Comparison of ENCODE assay signal across 12 mouse cellular contexts in the genomic region with DNA sequence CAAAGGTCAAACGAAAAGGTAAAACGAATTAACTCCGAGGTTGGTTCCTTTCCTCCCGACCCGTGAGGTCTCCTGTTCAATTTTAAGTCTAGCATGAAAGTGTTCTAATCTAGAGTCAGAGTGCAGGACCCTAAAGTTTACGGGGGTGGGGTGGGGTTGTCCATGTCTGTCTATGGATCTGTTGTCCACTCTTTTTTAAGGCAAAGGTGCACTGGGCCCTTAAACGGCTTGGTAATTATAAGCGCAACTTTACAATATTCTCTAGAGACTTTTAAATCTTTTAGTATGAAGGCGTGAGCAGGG. TPM values are rescaled to one million over a fixed set of nuclear protein-coding genes. Genes with fewer than 3 reads are reported as not detected.
DNase-seq lines count a peak whose midpoint lies in the region; ATAC-seq lines count a peak whose summit lies in the region.
"Had no signal": no experiment of that assay in that cellular context is flagged by ENCODE, and none has a peak within 500 bp of the region (broad histone marks: within the 10 kb centered on the region; RNA-seq: fewer than 3 reads in every experiment).

No protein-coding gene starts in this region.

- H3K4me3 ChIP-seq in kidney, embryonic 16.5 days (ENCODE audit: low read length) = peak overlapping the region; percentile 61; the same call in 1 of the 2 replicates
- peak overlapping the region; percentile 67 for H3K4me3 ChIP-seq in forebrain, embryonic 10.5 days
- H3K4me3 ChIP-seq in intestine, embryonic 16.5 days (ENCODE audit: low read length) = peak overlapping the region; percentile 60
- peak overlapping the region; percentile 51 for H3K4me3 ChIP-seq in neural tube, embryonic 13.5 days

- H3K9me3 ChIP-seq in kidney, embryonic 16.5 days (ENCODE audit: low read length) = no peaks in the 10 kb centered on the region
- no peaks in the 10 kb centered on the region for H3K9me3 ChIP-seq in forebrain, embryonic 10.5 days
- no peaks in the 10 kb centered on the region for H3K9me3 ChIP-seq in intestine, embryonic 16.5 days (ENCODE audit: control insufficient read depth, low read length)
- no peaks in the 10 kb centered on the region for H3K9me3 ChIP-seq in neural tube, embryonic 13.5 days

- intact Hi-C loops in gastrocnemius, postnatal 14 days (cut with DNase I; ENCODE audit: low total_unique reads) = no loop called here

- H3K36me3 ChIP-seq in kidney, embryonic 16.5 days (ENCODE audit: insufficient read depth, low read length) = no peaks in the 10 kb centered on the region
- no peaks in the 10 kb centered on the region for H3K36me3 ChIP-seq in forebrain, embryonic 10.5 days (replicated peaks)
- no peaks in the 10 kb centered on the region for H3K36me3 ChIP-seq in intestine, embryonic 16.5 days (ENCODE audit: control insufficient read depth, insufficient read depth, low read length)
- H3K36me3 ChIP-seq in neural tube, embryonic 13.5 days = no peaks in the 10 kb centered on the region
- H3K36me3 ChIP-seq: G1E had no signal

- peaks cover 8% of the 10 kb centered on the region; the same call in 1 of the 2 replicates for H3K4me1 ChIP-seq in kidney, embryonic 16.5 days (ENCODE audit: insufficient read depth, low read length)
- peaks cover 36% of the 10 kb centered on the region for H3K4me1 ChIP-seq in forebrain, embryonic 10.5 days
- no peaks in the 10 kb centered on the region for H3K4me1 ChIP-seq in intestine, embryonic 16.5 days (ENCODE audit: control insufficient read depth, insufficient read depth, low read length)
- peaks cover 14% of the 10 kb centered on the region for H3K4me1 ChIP-seq in neural tube, embryonic 13.5 days (replicated peaks)

- WGBS in kidney, embryonic 16.5 days = 3% methylated on average over 9 of the region's 9 CpGs
- WGBS in forebrain, embryonic 10.5 days = under 1% methylated on average over 9 of the region's 9 CpGs
- WGBS in intestine, embryonic 16.5 days = 1% methylated on average over 9 of the region's 9 CpGs
- under 1% methylated on average over 9 of the region's 9 CpGs for whole genome bisulfite sequencing in neural tube, embryonic 13.5 days

- H3K27me3 ChIP-seq in kidney, embryonic 16.5 days (ENCODE audit: insufficient read depth, low read length) = peaks cover 87% of the 10 kb centered on the region
- peaks cover 100% of the 10 kb centered on the region for H3K27me3 ChIP-seq in forebrain, embryonic 10.5 days (ENCODE audit: poor library complexity, severe bottlenecking)
- H3K27me3 ChIP-seq in intestine, embryonic 16.5 days (replicated peaks; ENCODE audit: control insufficient read depth, insufficient read depth, low read length) = peaks cover 63% of the 10 kb centered on the region
- H3K27me3 ChIP-seq in neural tube, embryonic 13.5 days = peaks cover 97% of the 10 kb centered on the region

- no peak overlapping the region for H3K4me2 ChIP-seq in kidney, embryonic 16.5 days (replicated peaks; ENCODE audit: low read depth, low read length)
- H3K4me2 ChIP-seq in intestine, embryonic 16.5 days (ENCODE audit: low read depth, low read length) = peak overlapping the region; percentile 99; the same call in 1 of the 2 replicates
- H3K4me2 ChIP-seq in neural tube, embryonic 13.5 days = peak overlapping the region; percentile 76

- H3K9ac ChIP-seq in kidney, embryonic 16.5 days (replicated peaks; ENCODE audit: low read length) = no peak overlapping the region
- H3K9ac ChIP-seq in intestine, embryonic 16.5 days (ENCODE audit: low read depth, low read length) = no peak overlapping the region
- H3K9ac ChIP-seq in neural tube, embryonic 13.5 days = peak overlapping the region; percentile 68

- H3K27ac ChIP-seq in kidney, embryonic 16.5 days (ENCODE audit: low read length) = no peak overlapping the region
- no peak overlapping the region for H3K27ac ChIP-seq in forebrain, embryonic 10.5 days
- H3K27ac ChIP-seq in intestine, embryonic 16.5 days (ENCODE audit: low read length) = no peak overlapping the region
- peak overlapping the region; percentile 84 for H3K27ac ChIP-seq in neural tube, embryonic 13.5 days (replicated peaks)

- no peak for ATAC-seq in kidney, embryonic 16.5 days (ENCODE audit: low FRiP score, low TSS enrichment)
- no peak for ATAC-seq in intestine, embryonic 16.5 days
- ATAC-seq in neural tube, embryonic 13.5 days (ENCODE audit: low read depth) = no peak
- ATAC-seq in activated CD4-positive, CD25-positive, alpha-beta regulatory T cell, adult 4 months = no peak

- no peak for DNase-seq in kidney, postnatal 10 days
- peak; percentile 32 for DNase-seq in forebrain, embryonic 10.5 days (ENCODE audit: extremely low spot score, low spot score)
- DNase-seq in retina, postnatal 1 day = no peak
- no peak for DNase-seq in gastrocnemius, postnatal 14 days
- DNase-seq: thymus, postnatal 36 days had no signal

RNA-seq across cellular contexts. Expression of a gene that starts 0.9 kb away (rescaled TPM):
- 2.1 and 3.0 TPM in 2 replicates for polyA plus RNA-seq in kidney, embryonic 16.5 days (2015; fragmentation: Nextera tagmentation; extraction: Ambion mirVana)
- 9.5 and 9.6 TPM in 2 replicates for polyA plus RNA-seq in forebrain, embryonic 10.5 days (2016; fragmentation: Nextera tagmentation; extraction: Ambion mirVana)
- polyA plus RNA-seq in intestine, embryonic 16.5 days (2015; fragmentation: Nextera tagmentation; extraction: Ambion mirVana) = 4.9 and 6.7 TPM in 2 replicates
- polyA plus RNA-seq in neural tube, embryonic 13.5 days (2015; fragmentation: Nextera tagmentation; extraction: Ambion mirVana) = 133 and 169 TPM in 2 replicates
- 1 to 10 TPM in 1 of 2 experiments, under 1 TPM in 1; 0.41 to 1.3 TPM for total RNA-seq in gastrocnemius, postnatal 14 days (2021)
- polyA plus RNA-seq in activated CD4-positive, CD25-positive, alpha-beta regulatory T cell, adult 4 months (2017; shearing (Covaris generic)) = not detected
- total RNA-seq: common myeloid progenitor, adult 5-6 weeks; megakaryocyte, adult 5-6 weeks had no signal
- polyA plus RNA-seq: G1E had no signal

Comparison
In these comparisons a context has a peak if more than half of its experiments do, and no peak if none do; other contexts are left out.
1. RNA of a gene that starts 0.9 kb away (polyA plus RNA-seq): 133 to 169 TPM in neural tube, embryonic 13.5 days; 9.5 to 9.6 TPM in forebrain, embryonic 10.5 days, 4.9 to 6.7 TPM in intestine, embryonic 16.5 days, 2.1 to 3.0 TPM in kidney, embryonic 16.5 days and not detected in activated CD4-positive, CD25-positive, alpha-beta regulatory T cell, adult 4 months; every median in the first group is over 10 times any median in the second.
2. Peak in every context shown above with its lines, with median percentiles within 50 percentile points of each other: H3K4me3 ChIP-seq.